Mouse (Mus musculus) heart, embryonic 16.5 days (tissue): ENCODE measurements around the gene Mrps5. TPM values are rescaled to one million over a fixed set of nuclear protein-coding genes. Genes with fewer than 3 reads are reported as not detected.
A peak's percentile ranks its signal among the peaks of the same experiment; 100 is the strongest.

Source experiments
- ATAC-seq: fragments of 200-750 bp; cut with Nextera tagmentation; replicated peaks from 2 replicates; pipeline ENCODE4 v1.8.0; 2017; ENCODE audit warnings: moderate number of reproducible peaks; ENCODE audit not compliant: insufficient read depth, low FRiP score; ENCODE audit errors: extremely low read depth
- H3K27ac ChIP-seq: fragments of 300-500 bp; sonication (generic); 2 replicates; pipeline ENCODE4 v1.5.1; 2014; ENCODE audit warnings: mild to moderate bottlenecking, low read length, control low read depth, moderate library complexity
- H3K27me3 ChIP-seq: fragments of 300-500 bp; sonication (generic); 2 replicates; pipeline ENCODE4 v1.6.1; 2014; ENCODE audit warnings: low read length, mixed read lengths; ENCODE audit not compliant: control insufficient read depth, insufficient read depth
- H3K36me3 ChIP-seq: fragments of 300-500 bp; sonication (generic); 2 replicates; pipeline ENCODE4 v1.6.1; 2014; ENCODE audit not compliant: control insufficient read depth, insufficient read depth
- H3K4me1 ChIP-seq: fragments of 300-500 bp; sonication (generic); 2 replicates; pipeline ENCODE4 v1.6.1; 2014; ENCODE audit warnings: low read length, mixed read lengths; ENCODE audit not compliant: control insufficient read depth, insufficient read depth
- H3K4me2 ChIP-seq: fragments of 300-500 bp; sonication (generic); 2 replicates; pipeline ENCODE4 v1.6.1; 2014; ENCODE audit warnings: low read depth, mild to moderate bottlenecking, control low read depth, low read length
- H3K4me3 ChIP-seq: fragments of 300-500 bp; sonication (generic); 2 replicates; pipeline ENCODE4 v1.5.1; 2014; ENCODE audit warnings: mild to moderate bottlenecking, control low read depth, low read length
- H3K9ac ChIP-seq: fragments of 300-500 bp; sonication (generic); 2 replicates; pipeline ENCODE4 v1.6.1; 2014; ENCODE audit warnings: low read length, control low read depth
- H3K9me3 ChIP-seq: fragments of 300-500 bp; sonication (generic); replicated peaks from 2 replicates; pipeline ENCODE4 v1.6.1; 2016; ENCODE audit warnings: low read length; ENCODE audit not compliant: control insufficient read depth
- WGBS: fragments of 180-500 bp; shearing (Covaris S2); extraction: QIAGEN DNeasy Blood & Tissue Kit; methylation state at CpG from one replicate; pipeline ENCODE4 v1.1.7; 2014; 5-methylcytosine and 5-hydroxymethylcytosine counted together
- polyA plus RNA-seq: library from polyadenylated mRNA; unstranded; fragments of >200 nt; fragmentation: Nextera tagmentation; extraction: Ambion mirVana; gene quantifications from 2 replicates; pipeline ENCODE4 v1.2.1, GENCODE M21; 2015

The Mrps5 gene
- polyA plus RNA-seq, 1 experiment from 2014 or later, result 133 TPM

- peaks cover 7% of the 10 kb centered on the region for H3K4me1 ChIP-seq
- no peak overlapping the region for H3K9ac ChIP-seq
- no peaks in the 10 kb centered on the region for H3K36me3 ChIP-seq
- no peak overlapping the region for H3K4me3 ChIP-seq
- H3K27me3 ChIP-seq, result peaks cover 52% of the 10 kb centered on the region
- no peak overlapping the region for H3K4me2 ChIP-seq
- H3K9me3 ChIP-seq, result no peaks in the 10 kb centered on the region
- H3K27ac ChIP-seq, result no peak overlapping the region
- ATAC-seq, result no peak
Observed at GRCm38 (mm10) chr2:127652335-127652734, 65.3 kb downstream of the Mrps5 start.

- H3K27ac ChIP-seq, result no peak overlapping the region
- H3K36me3 ChIP-seq, result no peaks in the 10 kb centered on the region
- peaks cover 7% of the 10 kb centered on the region for H3K4me1 ChIP-seq
- H3K27me3 ChIP-seq, result peaks cover 57% of the 10 kb centered on the region
- no peak for ATAC-seq
- H3K9ac ChIP-seq, result no peak overlapping the region
- H3K4me3 ChIP-seq, result no peak overlapping the region
- H3K4me2 ChIP-seq, result no peak overlapping the region
- no peaks in the 10 kb centered on the region for H3K9me3 ChIP-seq
- WGBS, result 59% methylated on average over 2 of the region's 2 CpGs
Observed at GRCm38 (mm10) chr2:127652805-127653204, 65.8 kb downstream of the Mrps5 start.

GRCm38 (mm10) chr2:127654786-127655185 is 67.8 kb downstream of the Mrps5 start:
- Histone ChIP-seq H3K9me3 (no peaks in the 10 kb centered on the region), H3K27me3 (peaks cover 64% of the 10 kb centered on the region), H3K4me3 (no peak overlapping the region), H3K36me3 (no peaks in the 10 kb centered on the region), H3K4me1 (peaks cover 7% of the 10 kb centered on the region), H3K4me2 (no peak overlapping the region), H3K27ac (no peak overlapping the region), H3K9ac (no peak overlapping the region)
- WGBS, result 59% methylated on average over 3 of the region's 3 CpGs
- no peak for ATAC-seq

GRCm38 (mm10) chr2:127655419-127655818 is 68.4 kb downstream of the Mrps5 start:
- Histone ChIP-seq H3K36me3 (no peaks in the 10 kb centered on the region), H3K4me3 (peak overlapping the region; percentile 55), H3K4me2 (peak overlapping the region; percentile 81; the same call in 1 of the 2 replicates), H3K27ac (no peak overlapping the region), H3K9me3 (no peaks in the 10 kb centered on the region), H3K9ac (no peak overlapping the region), H3K27me3 (peaks cover 66% of the 10 kb centered on the region), H3K4me1 (peaks cover 7% of the 10 kb centered on the region)
- no peak for ATAC-seq
- whole genome bisulfite sequencing, result 11% methylated on average over 9 of the region's 9 CpGs

- ATAC-seq, result no peak
- H3K4me2 ChIP-seq, result peak within 1 kb of the TSS; percentile 81
- H3K36me3 ChIP-seq, result no peaks in the 10 kb centered on the region
- 1% methylated on average over 37 of the region's 43 CpGs for WGBS
- peak within 1 kb of the TSS; percentile 55 for H3K4me3 ChIP-seq
- H3K4me1 ChIP-seq, result peaks cover 7% of the 10 kb centered on the region
- peaks cover 60% of the 10 kb centered on the region for H3K27me3 ChIP-seq
- H3K9me3 ChIP-seq, result no peaks in the 10 kb centered on the region
- H3K9ac ChIP-seq, result peak within 1 kb of the TSS; percentile 52
- H3K27ac ChIP-seq, result no peak within 1 kb of the TSS
Observed at GRCm38 (mm10) chr2:127656086-127656720, 69.2 kb downstream of the Mrps5 start, which contains the start of gene Mal. Gene Mal, minus strand, starts transcription at chr2:127656695.

Other genes starting within 250 kb of the Mrps5 start
- gene Astl, start 248.6 kb upstream of the Mrps5 start, polyA plus RNA-seq, result not detected in 2 replicates
- gene Adra2b, start 224.0 kb upstream of the Mrps5 start, polyA plus RNA-seq, result 1.3 and 1.4 TPM in 2 replicates
- 0.35 and 0.44 TPM in 2 replicates for gene Gpat2, start 162.0 kb upstream of the Mrps5 start, polyA plus RNA-seq
- 27.8 and 31.8 TPM in 2 replicates for gene Fahd2a, start 142.7 kb upstream of the Mrps5 start, polyA plus RNA-seq
- 1.3 and 2.0 TPM in 2 replicates for gene Kcnip3, start 65.1 kb upstream of the Mrps5 start, polyA plus RNA-seq
- 0.21 and 0.34 TPM in 2 replicates for gene Prom2, start 45.8 kb upstream of the Mrps5 start, polyA plus RNA-seq
- gene Zfp661, start 128 bp upstream of the Mrps5 start, polyA plus RNA-seq, result 2.1 and 2.5 TPM in 2 replicates
- gene Mal, start 69.5 kb downstream of the Mrps5 start, polyA plus RNA-seq, result 4.1 and 4.8 TPM in 2 replicates
- 9.5 and 9.9 TPM in 2 replicates for gene Mall, start 142.7 kb downstream of the Mrps5 start, polyA plus RNA-seq
- 19.1 and 23.7 TPM in 2 replicates for gene Nphp1, start 201.7 kb downstream of the Mrps5 start, polyA plus RNA-seq
- 34.0 and 39.0 TPM in 2 replicates for gene Mtln, start 205.3 kb downstream of the Mrps5 start, polyA plus RNA-seq
- gene Bub1, start 244.6 kb downstream of the Mrps5 start, polyA plus RNA-seq, result 39.0 and 42.9 TPM in 2 replicates